Mouse (Mus musculus) CD8-positive naive resting alpha-beta T cell, adult 2 months (primary cell): ENCODE measurements around the gene Atp2c1.

Experiments
- DNase-seq, 2 experiments: peaks; one replicate each; pipeline ENCODE4 v3.0.0; 2022; ENCODE audit warnings: low read depth in 2 of 2, low spot score in 2 of 2

Gene Atp2c1

DNA sequence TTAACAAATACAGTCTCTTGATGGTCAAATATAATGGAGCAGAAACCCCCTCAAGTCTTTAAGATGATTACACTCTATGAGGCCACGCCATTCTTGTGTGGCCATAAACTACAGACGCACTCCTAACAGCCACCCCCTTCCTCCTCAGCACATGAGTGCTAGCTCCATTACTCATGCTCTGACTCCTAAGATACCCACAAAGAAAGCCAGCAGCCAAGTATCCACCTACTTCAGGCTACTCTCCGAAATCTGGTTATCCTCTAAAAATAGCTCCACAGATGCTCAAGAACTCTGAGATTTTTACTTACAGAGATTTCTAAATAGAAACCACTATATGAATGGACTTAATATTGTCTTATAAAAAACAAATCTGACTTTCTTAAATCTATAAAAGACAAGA, 34.4 kb downstream of the Atp2c1 start:
- DNase-seq: no peak

GRCm38 (mm10) chr9:105488363-105488762, 38.8 kb downstream of the Atp2c1 start:
- DNase-seq: no peak

DNA sequence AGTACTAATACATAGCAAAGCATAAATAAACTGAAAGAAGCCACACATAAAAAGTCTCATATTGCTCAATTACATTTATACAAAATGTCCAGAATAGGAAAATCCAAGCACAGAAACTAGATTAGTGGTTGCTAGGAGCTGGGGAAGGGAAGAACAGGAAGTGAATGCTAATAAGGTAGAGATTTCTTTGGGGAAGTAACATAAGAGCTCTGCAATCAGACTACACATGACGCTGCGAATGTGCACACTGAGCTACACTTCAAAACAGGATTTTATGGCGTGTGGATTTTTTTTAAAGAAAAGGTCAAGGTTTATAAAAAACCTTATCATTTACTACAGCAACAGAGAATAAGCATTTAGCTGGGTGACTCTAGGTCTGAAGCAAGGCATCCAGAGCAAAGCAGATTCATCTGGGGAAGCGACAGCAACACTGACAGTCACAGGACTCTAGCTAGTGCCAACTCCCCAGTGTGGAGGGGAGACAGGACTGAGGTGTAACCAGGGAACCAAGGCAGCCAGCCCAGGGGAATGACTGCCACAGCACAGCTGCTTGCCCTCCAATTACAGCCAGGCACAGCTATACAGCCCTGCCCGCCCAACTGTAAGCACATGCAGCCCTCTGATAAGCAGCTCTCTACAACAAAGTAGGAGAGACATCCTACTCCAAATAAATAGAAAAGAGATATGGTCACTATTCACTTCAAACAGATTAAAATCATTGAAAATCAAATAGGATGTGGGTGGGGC, 42.6 kb downstream of the Atp2c1 start:
- no peak for DNase-seq

DNA sequence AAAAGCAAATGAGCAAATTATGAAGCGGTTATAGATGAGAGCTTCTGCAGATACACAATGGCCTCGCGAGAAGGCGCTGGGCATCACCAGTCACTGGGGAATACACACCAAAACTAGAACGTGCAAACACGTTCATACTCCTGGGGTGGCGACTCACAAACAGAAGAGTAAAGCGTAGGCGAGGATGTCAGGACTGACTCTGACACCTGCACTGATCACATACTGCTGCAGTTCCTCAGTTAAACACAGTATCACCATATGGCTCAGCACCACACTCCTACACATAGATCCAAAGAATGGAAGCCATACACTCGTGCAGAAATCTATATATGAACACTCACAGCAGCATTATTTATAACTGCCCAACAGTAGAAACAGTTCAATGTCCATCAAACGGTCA, 43.2 kb downstream of the Atp2c1 start:
- no peak for DNase-seq

DNA sequence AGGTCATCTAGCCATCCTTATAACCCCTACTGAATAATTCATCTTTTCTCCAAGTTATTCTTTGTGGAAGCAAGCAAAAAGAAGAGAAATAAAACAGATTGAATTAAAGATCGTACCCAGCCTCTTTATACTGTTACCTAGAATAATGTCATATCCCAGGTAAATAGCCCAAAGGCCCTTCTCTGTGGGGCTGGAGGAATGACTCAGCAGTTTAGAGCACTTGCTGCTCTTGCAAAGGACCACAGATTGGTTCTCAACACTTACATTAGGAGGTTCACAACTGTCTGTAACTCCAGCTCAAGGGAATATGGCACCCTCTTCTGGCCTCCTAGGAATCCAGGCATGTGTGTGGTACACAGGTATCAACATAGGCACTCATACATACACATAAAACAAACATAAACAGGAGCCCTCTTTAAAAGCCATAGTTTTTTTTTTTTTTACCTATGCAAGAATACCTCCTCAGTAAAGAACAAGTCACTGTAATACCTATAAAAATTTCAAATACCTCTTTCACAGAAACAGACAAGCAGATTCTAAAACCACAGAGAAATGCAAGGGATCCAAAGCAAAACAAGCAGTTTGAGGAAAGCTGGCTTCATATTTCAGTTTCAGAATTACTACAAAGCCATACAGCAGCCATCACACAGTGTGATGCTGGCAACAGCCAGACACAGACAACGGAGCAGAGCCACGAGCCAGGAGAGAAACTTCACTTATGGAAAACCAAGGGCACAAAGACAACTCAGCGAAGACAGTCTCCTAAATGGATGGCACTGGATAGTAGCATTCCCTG, 44.2 kb downstream of the Atp2c1 start:
- no peak for DNase-seq

- no peak for DNase-seq
Observed at GRCm38 (mm10) chr9:105482070-105482469, 45.0 kb downstream of the Atp2c1 start.

GRCm38 (mm10) chr9:105476134-105476533, 51.0 kb downstream of the Atp2c1 start:
- no peak for DNase-seq

DNA sequence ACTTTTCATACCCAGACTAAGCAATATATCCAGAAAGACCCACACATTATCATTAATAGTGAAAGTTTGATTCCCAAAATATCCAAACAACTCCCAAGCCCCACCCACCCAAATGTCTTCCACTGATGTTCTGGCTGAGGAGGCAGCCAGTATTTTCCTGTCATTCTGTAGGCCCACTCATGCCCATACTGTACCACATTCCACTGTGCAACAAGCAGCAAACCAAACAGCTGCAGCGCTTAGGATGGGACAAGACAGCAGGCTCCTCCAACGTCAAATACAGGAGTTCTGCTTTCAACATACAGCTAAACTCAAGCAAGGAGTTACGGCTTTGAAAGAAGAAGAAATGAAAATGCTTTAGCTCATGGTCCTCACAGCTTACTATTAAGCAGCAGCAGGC, 52.2 kb downstream of the Atp2c1 start:
- DNase-seq: no peak

- DNase-seq: peak in 1 of 2 experiments; percentile 6
Observed at GRCm38 (mm10) chr9:105467787-105468186, 59.3 kb downstream of the Atp2c1 start.

GRCm38 (mm10) chr9:105461496-105461895, 65.6 kb downstream of the Atp2c1 start:
- DNase-seq: no peak

DNA sequence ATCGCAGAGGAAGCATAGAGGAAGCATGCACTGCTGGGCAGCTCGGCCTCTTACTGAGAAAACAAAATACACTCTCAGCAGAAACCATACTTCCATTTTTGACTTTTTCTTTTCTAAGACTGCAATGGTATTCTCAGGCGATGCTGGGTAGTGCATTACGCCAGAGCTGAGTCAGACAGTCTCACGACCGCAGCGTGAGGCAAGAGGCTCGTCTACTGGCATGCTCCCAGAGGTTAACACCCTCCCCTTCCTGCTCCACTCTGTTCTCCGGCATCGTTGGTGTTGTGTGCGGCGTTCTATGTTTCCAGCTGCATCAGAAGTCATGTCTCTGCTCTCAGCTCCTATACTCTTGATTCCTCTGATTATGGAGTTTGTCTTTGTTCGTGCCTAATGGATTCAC, 68.1 kb downstream of the Atp2c1 start:
- no peak for DNase-seq

- DNase-seq: no peak
Observed at GRCm38 (mm10) chr9:105408549-105408948, 118.6 kb downstream of the Atp2c1 start.

- peak; percentile 88 to 93 for DNase-seq
Observed at GRCm38 (mm10) chr9:105395218-105395627, 131.9 kb downstream of the Atp2c1 start, which contains the start of the genes Aste1 and Nek11. Gene Aste1 (plus strand): TSS chr9:105395392. Gene Nek11 (minus strand): TSS chr9:105395524.

- no peak for DNase-seq
Observed at GRCm38 (mm10) chr9:105394720-105395119, 132.4 kb downstream of the Atp2c1 start.

- no peak for DNase-seq
Observed at GRCm38 (mm10) chr9:105390616-105391015, 136.5 kb downstream of the Atp2c1 start.

DNA sequence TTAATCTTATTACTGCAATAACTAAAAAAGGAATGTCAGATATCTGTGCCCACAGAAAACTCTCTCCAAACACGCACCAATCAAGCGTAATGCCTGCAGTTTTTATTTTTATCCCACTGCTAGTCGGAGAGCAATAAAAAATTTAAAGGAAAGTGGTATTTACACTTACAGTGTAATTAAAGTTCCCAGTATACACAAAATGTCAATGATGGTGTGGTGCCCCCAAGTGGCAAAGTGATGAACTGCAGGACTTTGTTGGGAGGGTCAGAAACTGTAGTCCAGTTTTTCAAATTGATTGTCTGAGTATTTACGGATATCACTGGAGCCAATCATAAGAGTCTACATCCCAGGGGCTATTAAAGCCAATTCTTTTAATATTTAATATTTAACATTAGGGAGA, 137.8 kb downstream of the Atp2c1 start:
- DNase-seq: peak; percentile 60 to 66

- no peak for DNase-seq
Observed at GRCm38 (mm10) chr9:105387403-105387802, 139.7 kb downstream of the Atp2c1 start.

GRCm38 (mm10) chr9:105379533-105380145, 147.5 kb downstream of the Atp2c1 start:
- no peak for DNase-seq

DNA sequence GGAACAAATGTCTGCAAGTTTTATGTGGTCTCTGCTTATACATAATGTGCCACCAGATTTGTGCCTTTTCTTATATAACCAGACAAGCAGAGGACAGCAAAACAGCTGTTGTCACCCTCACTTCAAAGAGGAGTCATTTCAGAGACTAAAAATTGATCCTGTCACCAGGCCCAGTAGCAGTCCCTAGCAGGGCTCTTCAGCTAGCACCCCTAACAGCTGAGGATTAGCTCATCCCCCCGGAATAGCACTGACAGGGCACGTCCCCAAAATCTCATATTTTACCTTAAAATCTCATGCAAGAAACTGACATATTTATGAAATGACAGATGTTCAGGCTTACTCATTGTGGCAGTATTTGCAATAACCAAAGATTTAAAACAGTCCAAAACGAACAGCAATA, 149.5 kb downstream of the Atp2c1 start:
- no peak for DNase-seq

DNA sequence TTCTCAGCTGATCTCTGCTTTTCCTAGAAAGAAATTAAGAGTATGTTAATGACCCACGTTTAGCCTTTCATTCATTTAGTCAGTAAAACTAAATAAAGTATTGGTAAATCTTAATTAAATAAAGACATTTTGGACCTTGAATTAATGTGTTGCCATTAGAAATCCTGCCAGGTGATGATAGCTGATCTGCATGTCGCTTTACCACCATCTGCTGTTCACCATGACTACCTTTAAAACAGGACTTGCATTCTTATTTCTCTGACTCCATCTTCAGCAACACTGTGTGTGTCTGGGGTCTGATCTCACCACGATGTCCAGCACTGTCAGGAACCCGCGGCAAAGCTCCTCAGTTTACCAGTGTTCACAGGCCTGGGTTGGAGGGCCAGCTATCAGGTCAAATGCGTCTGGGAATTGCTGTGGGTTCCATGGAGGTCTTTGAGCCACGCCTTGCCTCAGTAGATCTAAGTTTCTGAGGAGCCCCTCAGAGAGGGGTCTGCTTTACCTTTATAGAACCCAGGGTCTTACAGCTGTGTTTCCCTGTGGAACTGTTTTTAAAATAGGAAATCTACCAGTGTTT, 150.1 kb downstream of the Atp2c1 start:
- DNase-seq: no peak

- DNase-seq: no peak
Observed at GRCm38 (mm10) chr9:105376411-105376810, 150.7 kb downstream of the Atp2c1 start.

GRCm38 (mm10) chr9:105374361-105374760, 152.8 kb downstream of the Atp2c1 start:
- no peak for DNase-seq
